Mouse (Mus musculus): ENCODE measurements at regions not wholly inside any gene's neighbourhood (a gene's known extent, or its start where the extent isn't known, plus 50 kb on each side); places are given as distances from the start of the nearest gene placed in this dataset.
A peak's percentile ranks its signal among the peaks of the same experiment; 100 is the strongest.

GRCm38 (mm10) chr1:90398396-90398975, 194.7 kb downstream of the Ackr3 start:
- no peak for DNase-seq (ENCODE audit: low spot score in 2 of 2)

DNA sequence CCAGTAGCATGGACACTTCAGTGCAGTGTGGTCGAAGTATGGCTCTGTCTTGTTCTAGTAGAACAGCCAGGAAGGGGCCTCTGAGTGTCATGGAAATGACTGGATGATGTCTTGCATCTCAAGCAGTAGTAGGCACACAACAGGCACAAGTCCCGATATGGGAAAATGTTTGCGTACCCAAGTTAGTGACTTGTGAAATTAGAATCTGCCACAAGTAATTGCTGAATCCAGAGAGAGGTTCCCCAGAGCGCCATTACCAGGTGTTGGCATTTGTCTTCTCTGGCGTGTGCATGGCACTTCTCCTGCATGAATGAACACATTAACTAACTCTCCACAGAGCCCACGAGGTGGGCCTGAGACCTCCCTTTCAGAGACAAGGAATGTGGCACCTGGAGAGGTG, 199.3 kb downstream of the Ackr3 start:
- no peak for DNase-seq (ENCODE audit: low spot score in 2 of 2)

DNA sequence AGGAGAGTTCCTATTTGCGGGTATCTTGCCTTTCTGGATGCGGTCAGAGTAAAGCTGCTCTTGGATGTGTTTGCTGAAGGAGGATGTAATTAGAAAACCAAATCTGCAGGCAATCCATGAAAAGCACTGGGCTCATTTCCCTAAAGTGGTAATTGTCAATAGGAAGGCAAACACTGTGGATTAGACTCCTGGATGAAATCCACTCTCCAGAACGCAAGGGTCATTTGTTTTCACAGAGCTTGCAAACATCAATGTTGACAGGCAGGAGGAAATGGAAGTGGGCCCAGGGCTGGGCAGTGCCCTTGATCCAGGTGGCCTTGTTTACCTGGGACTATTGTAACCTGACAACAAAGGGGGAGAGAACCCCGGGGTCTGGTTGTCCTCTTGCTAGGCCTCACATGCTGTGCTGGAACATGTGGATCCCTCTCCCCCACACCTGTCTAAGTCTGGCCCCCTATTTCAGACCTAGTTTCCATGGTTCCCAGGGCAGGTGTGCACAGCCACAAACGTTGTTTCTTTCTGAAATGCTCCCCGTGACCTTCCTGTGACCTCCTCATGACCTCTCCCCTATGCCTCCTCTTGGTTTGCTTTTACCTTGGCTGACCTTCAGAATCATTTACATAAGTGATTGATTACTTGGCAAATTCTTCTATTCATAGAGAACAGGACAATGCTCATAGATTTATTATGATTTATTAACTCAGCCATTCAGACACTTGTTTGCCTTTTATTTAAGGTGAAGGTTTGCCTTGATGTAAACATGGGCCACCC, 197.9 kb upstream of the Cops8 start:
- no peak for DNase-seq (ENCODE audit: low spot score in 2 of 2)

DNA sequence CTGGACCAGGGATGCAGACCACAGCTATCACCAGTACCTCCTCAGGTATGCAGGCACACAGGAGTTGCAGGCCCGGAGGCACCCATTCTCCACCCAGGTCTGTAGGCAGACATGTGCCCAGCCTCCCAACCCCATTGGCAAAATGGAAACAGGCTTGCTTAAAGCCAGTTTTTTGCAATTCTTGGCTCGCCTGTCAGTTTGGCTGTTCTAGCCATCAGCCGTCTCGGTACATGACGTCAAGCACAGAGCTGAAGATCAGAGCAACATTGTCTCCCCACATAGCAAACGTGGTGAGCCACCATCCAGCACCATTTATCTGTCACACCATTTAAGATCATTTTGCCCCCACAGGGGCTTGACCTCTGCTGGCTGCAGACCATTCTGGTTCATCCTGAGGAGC, 196.1 kb upstream of the Cops8 start:
- no peak for DNase-seq (ENCODE audit: low spot score in 2 of 2)

GRCm38 (mm10) chr1:90408504-90409215, 194.1 kb upstream of the Cops8 start:
- no peak for DNase-seq (ENCODE audit: low spot score in 2 of 2)

- DNase-seq (ENCODE audit: low spot score in 2 of 2), result no peak
Measured at GRCm38 (mm10) chr1:90409236-90409635, 193.5 kb upstream of the Cops8 start.

- no peak for DNase-seq (ENCODE audit: low spot score in 2 of 2)
Measured at GRCm38 (mm10) chr1:90412511-90413045, 190.2 kb upstream of the Cops8 start.

DNA sequence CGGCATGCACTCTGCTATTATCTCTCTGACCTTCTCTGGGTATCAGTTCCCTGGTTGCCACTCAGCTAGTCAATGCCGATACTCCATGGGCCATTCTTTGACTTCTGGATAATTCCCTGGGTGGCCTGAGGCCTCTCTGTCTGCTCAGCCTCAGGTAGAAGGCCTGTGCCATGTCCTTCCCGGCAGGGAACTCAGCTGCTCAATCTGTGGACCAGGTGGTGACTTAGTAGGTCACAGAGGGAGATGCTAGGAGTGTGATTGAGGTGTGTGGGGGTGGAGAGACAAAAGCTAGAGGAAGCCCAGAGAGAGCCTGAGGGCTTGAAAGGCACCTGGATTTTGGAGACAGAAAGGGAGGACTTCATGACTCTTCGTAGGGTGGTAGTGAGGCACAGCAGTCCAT, 188.0 kb upstream of the Cops8 start:
- DNase-seq (ENCODE audit: low spot score in 2 of 2), result no peak

DNA sequence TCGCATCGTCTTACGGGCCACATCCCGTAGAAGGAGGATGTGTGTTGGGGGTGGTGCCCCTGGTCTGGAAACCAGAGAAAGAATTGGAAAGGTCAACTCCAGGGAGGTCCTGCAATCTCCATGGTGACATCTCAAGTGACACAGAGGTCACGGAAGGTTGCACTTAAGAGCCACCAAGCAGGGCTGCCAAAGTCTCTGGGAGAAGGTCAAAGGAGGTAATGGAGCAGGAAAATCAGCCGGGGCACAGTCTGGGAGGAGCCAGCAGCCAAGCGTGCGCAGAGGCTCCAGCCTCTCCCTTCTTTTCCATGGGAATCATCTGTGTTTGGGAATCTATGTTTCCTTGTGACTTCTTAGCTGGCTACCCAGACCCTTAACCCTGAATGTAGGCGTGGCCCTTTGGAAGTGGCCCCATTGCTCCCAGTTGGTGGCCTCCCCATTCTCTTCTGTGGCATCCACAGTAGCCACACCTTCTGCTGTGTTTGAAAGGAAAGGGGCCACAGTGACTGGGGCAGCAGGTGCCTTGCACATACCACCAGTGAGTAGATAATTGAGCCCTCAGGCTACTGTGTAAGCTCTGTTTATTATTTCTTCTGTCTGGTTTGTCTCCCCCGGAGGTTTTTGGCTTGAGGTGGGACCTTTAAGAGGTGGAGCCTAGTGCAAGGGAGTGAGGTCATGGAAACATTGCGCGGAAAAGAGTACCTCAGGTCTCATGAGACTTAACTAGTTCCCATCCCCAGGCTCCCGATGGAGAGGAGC, 178.5 kb upstream of the Cops8 start:
- DNase-seq (ENCODE audit: low spot score in 2 of 2), result no peak

- no peak for DNase-seq (ENCODE audit: low spot score in 2 of 2)
Measured at GRCm38 (mm10) chr1:90428334-90428733, 174.4 kb upstream of the Cops8 start.

GRCm38 (mm10) chr1:90428774-90429173, 174.0 kb upstream of the Cops8 start:
- DNase-seq (ENCODE audit: low spot score in 2 of 2), result no peak

- DNase-seq (ENCODE audit: low spot score in 2 of 2), result no peak
Measured at GRCm38 (mm10) chr1:90430480-90430879, 172.3 kb upstream of the Cops8 start.

- no peak for DNase-seq (ENCODE audit: low spot score in 2 of 2)
Measured at GRCm38 (mm10) chr1:90431783-90432182, 171.0 kb upstream of the Cops8 start.

- no peak for DNase-seq (ENCODE audit: low spot score in 2 of 2)
Measured at GRCm38 (mm10) chr1:90433911-90434310, 168.9 kb upstream of the Cops8 start.

- DNase-seq (ENCODE audit: low spot score in 2 of 2), result no peak
Measured at GRCm38 (mm10) chr1:90440638-90441037, 162.1 kb upstream of the Cops8 start.

GRCm38 (mm10) chr1:90441134-90441868, 161.5 kb upstream of the Cops8 start:
- peak in 1 of 2 experiments; percentile 6 for DNase-seq (ENCODE audit: low spot score in 2 of 2)

GRCm38 (mm10) chr1:90442250-90443240, 160.2 kb upstream of the Cops8 start:
- DNase-seq (ENCODE audit: low spot score in 2 of 2), result no peak

DNA sequence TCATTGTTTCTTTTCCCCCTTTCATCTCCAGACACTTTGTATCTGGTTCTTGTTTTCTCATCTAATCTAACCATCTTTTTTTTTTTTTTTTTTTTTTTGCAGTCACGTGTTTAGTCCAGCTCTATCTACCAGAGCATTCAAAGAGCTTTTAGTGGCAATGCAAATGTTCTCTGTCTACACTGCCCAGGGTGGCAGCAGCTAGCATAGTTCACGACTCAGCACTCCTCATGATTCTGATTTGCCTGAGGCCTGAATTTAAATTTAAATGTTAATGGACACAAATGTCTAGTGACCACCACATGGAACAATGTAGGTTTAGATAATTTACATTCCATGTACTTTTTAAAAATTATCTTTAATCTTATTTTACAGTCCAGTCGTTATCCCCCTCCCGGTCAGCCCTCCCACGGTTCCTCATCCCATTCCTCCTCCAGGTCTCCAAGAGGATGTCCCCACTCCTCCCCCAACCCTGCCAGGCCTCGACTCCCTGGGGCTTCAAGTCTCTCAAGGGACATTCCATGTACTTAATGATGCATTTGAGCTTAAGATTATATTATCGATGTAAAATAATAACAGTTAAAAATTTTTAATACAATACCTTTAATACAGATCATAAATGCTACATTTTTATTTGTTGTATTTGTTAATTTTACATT, 153.1 kb upstream of the Cops8 start:
- DNase-seq (ENCODE audit: low spot score in 2 of 2), result no peak

- no peak for DNase-seq (ENCODE audit: low spot score in 2 of 2)
Measured at GRCm38 (mm10) chr1:90451942-90452557, 150.7 kb upstream of the Cops8 start.
